Mouse (Mus musculus) neural tube, embryonic 12.5 days (tissue): Measurements from ENCODE around the gene B4galt2. TPM values are rescaled to one million over a fixed set of nuclear protein-coding genes. Genes with fewer than 3 reads are reported as not detected.

ENCODE experiments used
- ATAC-seq: fragments of 200-750 bp; cut with Nextera tagmentation; 2 replicates; pipeline ENCODE4 v1.8.0; 2017; ENCODE audit warnings: low read depth, mild to moderate bottlenecking, moderate TSS enrichment, moderate library complexity; ENCODE audit not compliant: low FRiP score
- H3K27ac ChIP-seq: fragments of 300-500 bp; sonication (generic); 2 replicates; pipeline ENCODE4 v1.5.1; 2016
- H3K27me3 ChIP-seq: fragments of 300-500 bp; sonication (generic); replicated peaks from 2 replicates; pipeline ENCODE4 v1.6.1; 2016; ENCODE audit warnings: mild to moderate bottlenecking
- H3K36me3 ChIP-seq: fragments of 300-500 bp; sonication (generic); 2 replicates; pipeline ENCODE4 v1.6.1; 2016; ENCODE audit warnings: mild to moderate bottlenecking
- H3K4me1 ChIP-seq: fragments of 300-500 bp; sonication (generic); 2 replicates; pipeline ENCODE4 v1.6.1; 2016
- H3K4me2 ChIP-seq: fragments of 300-500 bp; sonication (generic); replicated peaks from 2 replicates; pipeline ENCODE4 v1.6.1; 2016; ENCODE audit warnings: mild to moderate bottlenecking
- H3K4me3 ChIP-seq: fragments of 300-500 bp; sonication (generic); 2 replicates; pipeline ENCODE4 v1.5.1; 2016
- H3K9ac ChIP-seq: fragments of 300-500 bp; sonication (generic); 2 replicates; pipeline ENCODE4 v1.6.1; 2016; ENCODE audit warnings: mild to moderate bottlenecking
- H3K9me3 ChIP-seq: fragments of 300-500 bp; sonication (generic); 2 replicates; pipeline ENCODE4 v1.6.1; 2016; ENCODE audit warnings: mild to moderate bottlenecking
- WGBS: fragments of 180-500 bp; shearing (Covaris S2); methylation state at CpG from one replicate; pipeline ENCODE4 v1.1.7; 2016; 5-methylcytosine and 5-hydroxymethylcytosine counted together
- polyA plus RNA-seq: library from polyadenylated mRNA; unstranded; fragments of >200 nt; fragmentation: Nextera tagmentation; extraction: Ambion mirVana; gene quantifications from 2 replicates; pipeline ENCODE4 v1.2.1, GENCODE M21; 2016

Gene B4galt2
- polyA plus RNA-seq, 1 experiment from 2014 or later = 46.9 TPM

GRCm38 (mm10) chr4:117843101-117843500, 40.2 kb downstream of the B4galt2 start:
- H3K9me3 ChIP-seq = no peaks in the 10 kb centered on the region
- H3K9ac ChIP-seq = no peak overlapping the region
- WGBS = 91% methylated on average over 5 of the region's 5 CpGs
- no peak overlapping the region for H3K4me3 ChIP-seq
- no peaks in the 10 kb centered on the region for H3K27me3 ChIP-seq
- 0 out of 2 replicates have a peak, but pooled peaks cover 11% of the 10 kb centered on the region for H3K4me1 ChIP-seq
- H3K27ac ChIP-seq = no peak overlapping the region
- no peaks in the 10 kb centered on the region for H3K36me3 ChIP-seq
- H3K4me2 ChIP-seq = no peak overlapping the region
- ATAC-seq = no peak

- Histone ChIP-seq H3K9me3 (no peaks in the 10 kb centered on the region), H3K9ac (no peak overlapping the region), H3K4me3 (no peak overlapping the region), H3K36me3 (no peaks in the 10 kb centered on the region), H3K4me2 (no peak overlapping the region), H3K4me1 (0 out of 2 replicates have a peak, but pooled peaks cover 6% of the 10 kb centered on the region), H3K27ac (no peak overlapping the region), H3K27me3 (no peaks in the 10 kb centered on the region)
- WGBS = 64% methylated on average over 3 of the region's 3 CpGs
- no peak for ATAC-seq
Measured at GRCm38 (mm10) chr4:117841566-117841965, 41.7 kb downstream of the B4galt2 start.

- ATAC-seq = no peak
- H3K4me2 ChIP-seq = no peak overlapping the region
Measured at GRCm38 (mm10) chr4:117840821-117841220, 42.5 kb downstream of the B4galt2 start.

DNA sequence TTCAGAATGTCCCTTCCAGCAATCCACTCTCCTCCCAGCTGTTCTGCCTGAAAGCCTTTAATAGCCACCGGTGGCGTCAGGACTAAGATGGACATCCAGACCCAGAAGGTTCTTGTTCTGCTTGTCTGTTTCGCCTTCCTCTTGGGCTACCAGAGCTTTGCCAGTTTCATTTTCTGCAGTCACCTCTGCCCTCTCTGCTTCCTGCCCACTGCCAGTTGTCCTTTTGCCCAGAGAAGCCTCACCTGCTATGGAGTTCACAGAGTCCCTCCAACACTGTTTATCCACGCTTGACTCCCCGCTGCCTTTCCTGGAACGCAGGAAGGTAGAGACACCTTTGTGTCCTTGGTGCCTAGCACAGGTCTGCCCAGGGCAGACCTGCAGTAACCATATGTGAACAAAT, 43.9 kb downstream of the B4galt2 start:
- Histone ChIP-seq H3K4me1 (peaks cover 5% of the 10 kb centered on the region), H3K27ac (no peak overlapping the region), H3K36me3 (no peaks in the 10 kb centered on the region), H3K9me3 (no peaks in the 10 kb centered on the region), H3K9ac (no peak overlapping the region), H3K27me3 (no peaks in the 10 kb centered on the region), H3K4me3 (no peak overlapping the region), H3K4me2 (no peak overlapping the region)
- 75% methylated on average over 6 of the region's 6 CpGs for WGBS
- ATAC-seq = no peak

More at GRCm38 (mm10) chr4:117840821-117841220, 42.5 kb downstream of the B4galt2 start:
- H3K27ac ChIP-seq = no peak overlapping the region
- H3K9ac ChIP-seq = no peak overlapping the region
- 0 out of 2 replicates have a peak, but pooled peaks cover 6% of the 10 kb centered on the region for H3K4me1 ChIP-seq
- 88% methylated on average over 5 of the region's 5 CpGs for WGBS
- H3K27me3 ChIP-seq = no peaks in the 10 kb centered on the region
- H3K9me3 ChIP-seq = no peaks in the 10 kb centered on the region
- no peaks in the 10 kb centered on the region for H3K36me3 ChIP-seq
- no peak overlapping the region for H3K4me3 ChIP-seq

- H3K4me2 ChIP-seq = no peak overlapping the region
- WGBS = 65% methylated on average over 4 of the region's 4 CpGs
Measured at GRCm38 (mm10) chr4:117837271-117837670, 46.0 kb downstream of the B4galt2 start.

DNA sequence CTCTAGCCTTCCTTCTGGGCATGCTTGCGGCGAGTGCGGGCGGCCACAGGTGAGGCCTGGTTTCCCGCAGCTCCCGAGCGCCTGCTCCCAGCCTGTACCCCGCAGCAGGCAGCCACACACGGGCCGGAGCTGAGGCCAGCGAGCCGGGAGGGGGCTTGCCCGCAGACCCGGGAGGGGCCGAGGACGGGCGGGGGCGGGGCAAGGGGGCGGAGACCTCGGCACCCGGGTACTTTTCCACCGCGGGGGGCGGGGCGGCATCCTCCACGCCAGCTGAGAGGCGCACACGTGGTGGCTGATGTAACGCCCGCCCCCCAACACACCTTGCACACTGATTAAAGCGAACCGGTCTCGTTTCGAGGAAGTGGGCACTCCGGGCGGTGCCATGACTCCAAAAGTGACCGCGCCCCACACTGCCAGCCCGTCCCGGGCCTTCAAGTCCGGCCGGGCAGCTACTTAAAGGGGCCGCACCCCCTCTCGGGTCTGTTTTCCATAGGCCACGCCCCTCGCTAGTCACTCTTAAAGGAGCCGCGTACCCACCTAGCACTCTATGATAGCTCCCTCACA, 47.0 kb downstream of the B4galt2 start:
- H3K4me3 ChIP-seq = peak overlapping the region; percentile 79
- no peaks in the 10 kb centered on the region for H3K36me3 ChIP-seq
- WGBS = under 1% methylated on average over 47 of the region's 48 CpGs
- peaks cover 6% of the 10 kb centered on the region; the same call in 1 of the 2 replicates for H3K27me3 ChIP-seq
- no peaks in the 10 kb centered on the region for H3K9me3 ChIP-seq
- ATAC-seq = peak; percentile 86
- H3K4me2 ChIP-seq = peak overlapping the region; percentile 97
- peak overlapping the region; percentile 46; the same call in 1 of the 2 replicates for H3K27ac ChIP-seq
- peaks cover 6% of the 10 kb centered on the region for H3K4me1 ChIP-seq
- peak overlapping the region; percentile 81 for H3K9ac ChIP-seq

More at GRCm38 (mm10) chr4:117837271-117837670, 46.0 kb downstream of the B4galt2 start:
- Histone ChIP-seq H3K4me1 (peaks cover 6% of the 10 kb centered on the region), H3K36me3 (no peaks in the 10 kb centered on the region), H3K27ac (no peak overlapping the region), H3K27me3 (peaks cover 6% of the 10 kb centered on the region; the same call in 1 of the 2 replicates), H3K9me3 (no peaks in the 10 kb centered on the region), H3K4me3 (no peak overlapping the region), H3K9ac (no peak overlapping the region)
- ATAC-seq = no peak

GRCm38 (mm10) chr4:117835531-117836111, 47.7 kb downstream of the B4galt2 start:
- Histone ChIP-seq H3K9ac (peak overlapping the region; percentile 81), H3K27ac (peak overlapping the region; percentile 46), H3K9me3 (no peaks in the 10 kb centered on the region), H3K4me3 (peak overlapping the region; percentile 79), H3K4me2 (peak overlapping the region; percentile 97), H3K4me1 (peaks cover 6% of the 10 kb centered on the region), H3K36me3 (no peaks in the 10 kb centered on the region), H3K27me3 (peaks cover 6% of the 10 kb centered on the region; the same call in 1 of the 2 replicates)
- peak; percentile 53 for ATAC-seq
- WGBS = under 1% methylated on average over 60 of the region's 60 CpGs

- H3K4me1 ChIP-seq = peaks cover 12% of the 10 kb centered on the region
- 1% methylated on average over 36 of the region's 36 CpGs for WGBS
- H3K27ac ChIP-seq = 0 out of 2 replicates have a peak overlapping the region, but pooled peaks have one; percentile 46
- H3K4me2 ChIP-seq = peak overlapping the region; percentile 97
- no peaks in the 10 kb centered on the region for H3K36me3 ChIP-seq
- H3K27me3 ChIP-seq = peaks cover 12% of the 10 kb centered on the region; the same call in 1 of the 2 replicates
- peak overlapping the region; percentile 79 for H3K4me3 ChIP-seq
- peak; percentile 49 for ATAC-seq
- H3K9ac ChIP-seq = peak overlapping the region; percentile 81
- no peaks in the 10 kb centered on the region for H3K9me3 ChIP-seq
Measured at GRCm38 (mm10) chr4:117834845-117835530, 48.3 kb downstream of the B4galt2 start.

DNA sequence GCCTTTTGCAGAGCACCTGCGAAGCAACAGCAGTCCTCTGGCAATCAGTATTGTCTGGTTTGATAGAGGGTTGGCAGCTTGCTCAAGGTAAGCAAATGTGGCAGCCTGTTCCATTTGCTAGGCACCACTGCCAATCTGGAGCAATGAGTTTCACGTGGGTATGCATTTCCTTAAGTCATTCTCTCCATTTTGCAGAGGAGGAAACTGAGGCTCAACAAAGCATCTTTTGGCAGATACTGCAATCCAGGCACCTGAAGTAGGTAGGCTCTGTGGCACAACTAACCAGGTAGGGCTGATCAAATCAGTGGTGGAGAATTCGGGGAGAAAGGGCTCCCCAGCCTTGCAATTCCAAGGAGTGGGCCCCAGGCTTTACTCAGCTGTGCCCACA, 48.8 kb downstream of the B4galt2 start, which contains the start of gene Slc6a9:
TSS of gene Slc6a9 (plus strand) at position 50 of the 388 bp plus-strand sequence.
- H3K36me3 ChIP-seq = no peaks in the 10 kb centered on the region
- 23% methylated on average over 3 of the region's 3 CpGs for WGBS
- peaks cover 16% of the 10 kb centered on the region for H3K4me1 ChIP-seq
- H3K27me3 ChIP-seq = peaks cover 13% of the 10 kb centered on the region; the same call in 1 of the 2 replicates
- H3K4me3 ChIP-seq = peak within 1 kb of the TSS; percentile 79
- peak within 1 kb of the TSS; percentile 81 for H3K9ac ChIP-seq
- ATAC-seq = no peak
- no peaks in the 10 kb centered on the region for H3K9me3 ChIP-seq
- peak within 1 kb of the TSS; percentile 97 for H3K4me2 ChIP-seq
- H3K27ac ChIP-seq = 0 out of 2 replicates have a peak within 1 kb of the TSS, but pooled peaks have one; percentile 46

GRCm38 (mm10) chr4:117831920-117832691, 51.2 kb downstream of the B4galt2 start:
- no peak overlapping the region for H3K27ac ChIP-seq
- 85% methylated on average over 9 of the region's 9 CpGs for WGBS
- H3K27me3 ChIP-seq = peaks cover 13% of the 10 kb centered on the region; the same call in 1 of the 2 replicates
- H3K4me2 ChIP-seq = no peak overlapping the region
- no peak overlapping the region for H3K4me3 ChIP-seq
- no peaks in the 10 kb centered on the region for H3K36me3 ChIP-seq
- ATAC-seq = no peak
- H3K9me3 ChIP-seq = no peaks in the 10 kb centered on the region
- peaks cover 16% of the 10 kb centered on the region for H3K4me1 ChIP-seq
- no peak overlapping the region for H3K9ac ChIP-seq

DNA sequence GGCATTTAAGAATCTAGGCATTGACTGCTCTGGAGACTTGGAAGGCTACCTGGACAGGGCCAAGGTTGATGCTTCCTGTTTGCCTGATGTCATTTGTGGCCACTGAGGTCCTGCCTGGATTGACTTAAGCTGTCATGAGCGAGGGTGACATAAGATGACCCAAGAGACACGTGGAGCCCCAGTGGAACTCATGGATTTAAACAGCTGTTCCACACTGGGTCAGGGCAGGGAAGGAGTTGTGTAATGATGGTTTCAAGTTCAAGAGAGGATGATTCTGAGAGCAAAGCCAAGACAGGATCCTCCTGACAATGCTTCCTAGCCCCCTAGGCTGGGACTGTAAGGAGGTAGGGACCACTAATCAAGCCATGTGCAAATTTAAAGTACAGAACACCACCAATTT, 51.8 kb downstream of the B4galt2 start:
- no peak for ATAC-seq
- Histone ChIP-seq H3K9ac (no peak overlapping the region), H3K36me3 (no peaks in the 10 kb centered on the region), H3K4me3 (no peak overlapping the region), H3K9me3 (no peaks in the 10 kb centered on the region), H3K4me2 (no peak overlapping the region), H3K4me1 (peaks cover 16% of the 10 kb centered on the region), H3K27me3 (peaks cover 13% of the 10 kb centered on the region; the same call in 1 of the 2 replicates), H3K27ac (no peak overlapping the region)
- WGBS = 70% methylated on average over 2 of the region's 2 CpGs
